Mouse (Mus musculus): ENCODE data around the gene Rere. TPM values are rescaled to one million over a fixed set of nuclear protein-coding genes. Genes with fewer than 3 reads are reported as not detected.

Gene Rere
- total RNA-seq, 1 experiment, result 21.7 TPM

DNA sequence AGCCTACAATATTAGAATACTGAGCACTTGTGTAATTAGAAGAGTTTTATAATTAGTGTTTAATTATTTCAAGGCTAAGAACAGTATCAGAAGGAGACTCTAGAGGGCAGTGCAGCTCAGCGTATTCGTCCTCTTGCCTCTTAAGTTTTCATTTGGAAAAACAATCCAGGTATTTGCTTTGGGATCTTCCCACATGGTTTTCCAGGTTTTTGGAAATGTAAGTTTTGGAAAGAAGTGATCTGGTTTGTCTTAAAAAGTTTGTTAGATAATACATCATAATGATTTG, 65.9 kb downstream of the Rere start:
- H3K9me3 ChIP-seq (ENCODE audit: control insufficient read depth, insufficient read depth, low read depth, low read length), result no peaks in the 10 kb centered on the region
- H3K36me3 ChIP-seq (ENCODE audit: control insufficient read depth, insufficient read depth, low read length, poor library complexity, severe bottlenecking), result no peaks in the 10 kb centered on the region
- TF ChIP-seq HCFC1 (IDR thresholded peaks at IDR 0.05; ENCODE audit: borderline replicate concordance, insufficient read depth, low read length), result no peak
- TF ChIP-seq ZNF384 (IDR thresholded peaks at IDR 0.05; ENCODE audit: low read depth, low read length), result no peak
- no peak for TF ChIP-seq MAFK (IDR thresholded peaks at IDR 0.05; ENCODE audit: insufficient read depth, low read depth, low read length)
- no peak for TF ChIP-seq ZC3H11A (IDR thresholded peaks at IDR 0.05; ENCODE audit: borderline replicate concordance, low read depth, low read length)
- TF ChIP-seq CHD2 (IDR thresholded peaks at IDR 0.05; ENCODE audit: low read depth, low read length), result no peak
- in situ Hi-C loops (cut with MboI; ENCODE audit: low sequenced_read_pairs in 2 of 2, unreplicated experiment in 2 of 2), result loop anchor here in 1 of 2 experiments (10.0 kb wide), 1 partner anchor 117 kb away; no protein-coding TSS in a partner anchor
- no peak overlapping the region for H3K9ac ChIP-seq (ENCODE audit: insufficient read depth, low read depth, low read length, poor library complexity, severe bottlenecking)
- H3K27ac ChIP-seq (ENCODE audit: insufficient read depth, low read depth, low read length, poor library complexity, severe bottlenecking), result no peak overlapping the region
- no peak overlapping the region for H3K4me3 ChIP-seq (ENCODE audit: insufficient read depth in 1 of 2, low read depth in 1 of 2, low read length in 2 of 2, poor library complexity in 1 of 2, severe bottlenecking in 1 of 2)
- no peak for DNase-seq (ENCODE audit: low read depth, low spot score)
- peaks cover 2 to 8% of the 10 kb centered on the region in 2 experiments; a peak in 2 of 4 replicates for H3K4me1 ChIP-seq (ENCODE audit: control insufficient read depth in 2 of 2, insufficient read depth in 2 of 2, low read length in 2 of 2, poor library complexity in 1 of 2)

DNA sequence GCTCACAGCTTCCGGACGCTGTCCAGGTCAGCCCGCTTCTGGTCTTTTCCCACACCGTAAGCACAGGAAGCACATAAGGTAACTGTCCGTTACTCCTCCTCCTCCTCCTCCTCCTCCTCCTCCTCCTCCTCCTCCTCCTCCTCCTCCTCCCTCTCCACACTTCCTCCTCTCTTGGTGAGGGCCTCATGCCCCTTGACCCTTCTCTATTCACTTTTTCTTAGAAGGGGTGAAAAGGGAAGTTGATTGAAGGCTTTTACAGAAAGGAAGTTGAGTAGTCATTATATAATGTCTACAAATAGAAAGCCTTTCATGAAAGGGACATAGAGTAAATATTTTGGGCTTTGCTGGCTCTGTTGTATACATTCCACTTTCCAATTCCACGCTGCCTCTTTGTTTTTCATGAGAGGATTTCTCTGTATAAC, 68.2 kb downstream of the Rere start:
- no peak overlapping the region for H3K9ac ChIP-seq (ENCODE audit: insufficient read depth, low read depth, low read length, poor library complexity, severe bottlenecking)
- no peaks in the 10 kb centered on the region for H3K9me3 ChIP-seq (ENCODE audit: control insufficient read depth, insufficient read depth, low read depth, low read length)
- H3K27ac ChIP-seq (ENCODE audit: insufficient read depth, low read depth, low read length, poor library complexity, severe bottlenecking), result no peak overlapping the region
- no peak overlapping the region for H3K4me3 ChIP-seq (ENCODE audit: insufficient read depth in 1 of 2, low read depth in 1 of 2, low read length in 2 of 2, poor library complexity in 1 of 2, severe bottlenecking in 1 of 2)
- TF ChIP-seq MAFK (IDR thresholded peaks at IDR 0.05; ENCODE audit: insufficient read depth, low read depth, low read length), result no peak
- TF ChIP-seq HCFC1 (IDR thresholded peaks at IDR 0.05; ENCODE audit: borderline replicate concordance, insufficient read depth, low read length), result no peak
- TF ChIP-seq ZC3H11A (IDR thresholded peaks at IDR 0.05; ENCODE audit: borderline replicate concordance, low read depth, low read length), result no peak
- TF ChIP-seq ZNF384 (IDR thresholded peaks at IDR 0.05; ENCODE audit: low read depth, low read length), result no peak
- no peak for TF ChIP-seq CHD2 (IDR thresholded peaks at IDR 0.05; ENCODE audit: low read depth, low read length)
- H3K36me3 ChIP-seq (ENCODE audit: control insufficient read depth, insufficient read depth, low read length, poor library complexity, severe bottlenecking), result no peaks in the 10 kb centered on the region
- peaks cover 2 to 8% of the 10 kb centered on the region in 2 experiments; a peak in 2 of 4 replicates for H3K4me1 ChIP-seq (ENCODE audit: control insufficient read depth in 2 of 2, insufficient read depth in 2 of 2, low read length in 2 of 2, poor library complexity in 1 of 2)
- no peak for DNase-seq (ENCODE audit: low read depth, low spot score)
- in situ Hi-C loops (cut with MboI; ENCODE audit: low sequenced_read_pairs in 2 of 2, unreplicated experiment in 2 of 2), result loop anchor here in 1 of 2 experiments (10.0 kb wide), 1 partner anchor 115 kb away; no protein-coding TSS in a partner anchor

DNA sequence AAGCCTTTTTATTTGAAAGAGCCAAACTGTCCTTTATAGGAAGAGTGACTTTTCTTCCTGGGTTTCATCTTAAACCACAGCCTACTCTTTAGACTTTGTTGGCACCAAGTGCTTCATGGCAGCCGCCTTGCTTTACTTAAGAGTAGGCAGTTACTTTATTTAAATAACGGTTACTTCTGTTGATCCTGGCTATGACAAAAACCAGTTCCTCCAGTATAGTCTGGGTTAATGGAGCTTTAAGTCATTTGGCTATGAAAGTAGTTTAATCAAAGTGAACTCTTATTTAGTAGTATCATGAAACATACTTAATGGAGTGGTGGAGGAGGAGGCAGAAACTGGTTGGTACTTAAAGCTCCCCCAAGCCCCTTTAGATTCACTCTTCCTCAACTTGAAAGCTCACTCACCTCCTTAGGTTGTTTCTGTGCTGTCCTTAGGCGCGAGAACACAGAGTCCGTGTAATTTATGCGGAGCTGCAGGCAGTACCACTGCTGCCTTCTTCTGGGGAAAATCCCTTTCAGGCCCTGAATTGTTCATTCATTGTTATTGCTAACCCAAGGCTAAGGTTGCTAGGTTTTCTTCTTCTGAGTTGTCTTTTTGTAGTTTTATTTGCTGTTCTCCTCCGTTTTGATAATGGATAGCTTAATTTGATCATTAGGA, 70.1 kb downstream of the Rere start:
- in situ Hi-C loops (cut with MboI; ENCODE audit: low sequenced_read_pairs in 2 of 2, unreplicated experiment in 2 of 2), result no loop called here
- no peaks in the 10 kb centered on the region for H3K36me3 ChIP-seq (ENCODE audit: control insufficient read depth, insufficient read depth, low read length, poor library complexity, severe bottlenecking)
- no peak overlapping the region for H3K27ac ChIP-seq (ENCODE audit: insufficient read depth, low read depth, low read length, poor library complexity, severe bottlenecking)
- DNase-seq (ENCODE audit: low read depth, low spot score), result no peak
- peaks cover 2 to 6% of the 10 kb centered on the region in 2 experiments; a peak in 2 of 4 replicates for H3K4me1 ChIP-seq (ENCODE audit: control insufficient read depth in 2 of 2, insufficient read depth in 2 of 2, low read length in 2 of 2, poor library complexity in 1 of 2)
- no peak overlapping the region for H3K9ac ChIP-seq (ENCODE audit: insufficient read depth, low read depth, low read length, poor library complexity, severe bottlenecking)
- TF ChIP-seq ZNF384 (IDR thresholded peaks at IDR 0.05; ENCODE audit: low read depth, low read length), result no peak
- TF ChIP-seq MAFK (IDR thresholded peaks at IDR 0.05; ENCODE audit: insufficient read depth, low read depth, low read length), result no peak
- no peak for TF ChIP-seq ZC3H11A (IDR thresholded peaks at IDR 0.05; ENCODE audit: borderline replicate concordance, low read depth, low read length)
- TF ChIP-seq CHD2 (IDR thresholded peaks at IDR 0.05; ENCODE audit: low read depth, low read length), result no peak
- no peak for TF ChIP-seq HCFC1 (IDR thresholded peaks at IDR 0.05; ENCODE audit: borderline replicate concordance, insufficient read depth, low read length)
- no peak overlapping the region for H3K4me3 ChIP-seq (ENCODE audit: insufficient read depth in 1 of 2, low read depth in 1 of 2, low read length in 2 of 2, poor library complexity in 1 of 2, severe bottlenecking in 1 of 2)
- no peaks in the 10 kb centered on the region for H3K9me3 ChIP-seq (ENCODE audit: control insufficient read depth, insufficient read depth, low read depth, low read length)

DNA sequence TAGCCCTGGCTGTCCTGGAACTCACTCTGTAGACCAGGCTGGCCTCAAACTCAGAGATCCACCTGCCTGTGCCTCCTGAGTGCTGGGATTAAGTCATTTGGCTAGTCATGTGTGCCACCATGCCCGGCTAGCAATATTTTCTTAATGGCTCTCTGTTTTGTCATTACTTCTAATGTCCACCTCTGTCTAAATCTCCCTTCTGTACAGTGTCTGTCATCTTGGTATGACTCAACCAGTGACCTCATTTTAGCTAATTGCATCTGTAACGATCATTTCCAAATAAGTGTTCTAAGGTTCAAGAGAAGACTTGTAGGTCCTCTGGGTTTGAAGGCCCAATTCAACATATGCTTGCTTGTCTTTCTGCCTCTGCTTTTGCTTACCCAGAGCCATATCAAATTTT, 71.3 kb downstream of the Rere start:
- H3K9me3 ChIP-seq (ENCODE audit: control insufficient read depth, insufficient read depth, low read depth, low read length), result no peaks in the 10 kb centered on the region
- peaks cover 0 to 2% of the 10 kb centered on the region in 2 experiments; a peak in 1 of 4 replicates for H3K4me1 ChIP-seq (ENCODE audit: control insufficient read depth in 2 of 2, insufficient read depth in 2 of 2, low read length in 2 of 2, poor library complexity in 1 of 2)
- no peak overlapping the region for H3K4me3 ChIP-seq (ENCODE audit: insufficient read depth in 1 of 2, low read depth in 1 of 2, low read length in 2 of 2, poor library complexity in 1 of 2, severe bottlenecking in 1 of 2)
- in situ Hi-C loops (cut with MboI; ENCODE audit: low sequenced_read_pairs in 2 of 2, unreplicated experiment in 2 of 2), result no loop called here
- H3K9ac ChIP-seq (ENCODE audit: insufficient read depth, low read depth, low read length, poor library complexity, severe bottlenecking), result no peak overlapping the region
- no peaks in the 10 kb centered on the region for H3K36me3 ChIP-seq (ENCODE audit: control insufficient read depth, insufficient read depth, low read length, poor library complexity, severe bottlenecking)
- no peak overlapping the region for H3K27ac ChIP-seq (ENCODE audit: insufficient read depth, low read depth, low read length, poor library complexity, severe bottlenecking)
- TF ChIP-seq ZNF384 (IDR thresholded peaks at IDR 0.05; ENCODE audit: low read depth, low read length) (no peak), CHD2 (IDR thresholded peaks at IDR 0.05; ENCODE audit: low read depth, low read length) (no peak), ZC3H11A (IDR thresholded peaks at IDR 0.05; ENCODE audit: borderline replicate concordance, low read depth, low read length) (no peak), HCFC1 (IDR thresholded peaks at IDR 0.05; ENCODE audit: borderline replicate concordance, insufficient read depth, low read length) (no peak), MAFK (IDR thresholded peaks at IDR 0.05; ENCODE audit: insufficient read depth, low read depth, low read length) (no peak)
- no peak for DNase-seq (ENCODE audit: low read depth, low spot score)
